Mouse (Mus musculus) forelimb bud, embryonic 11.5 days (tissue): ENCODE results near the gene Rph3a.
"Not testable (repeated sequence)": the region's sequence is repeated elsewhere in the genome, so short reads cannot be mapped to it uniquely, and the experiment has no call there.

ENCODE experiments used
- DNase-seq: peaks from one replicate; pipeline ENCODE4 v3.0.0-alpha.2; 2012; ENCODE audit warnings: low read depth, low spot score

The Rph3a gene

DNA sequence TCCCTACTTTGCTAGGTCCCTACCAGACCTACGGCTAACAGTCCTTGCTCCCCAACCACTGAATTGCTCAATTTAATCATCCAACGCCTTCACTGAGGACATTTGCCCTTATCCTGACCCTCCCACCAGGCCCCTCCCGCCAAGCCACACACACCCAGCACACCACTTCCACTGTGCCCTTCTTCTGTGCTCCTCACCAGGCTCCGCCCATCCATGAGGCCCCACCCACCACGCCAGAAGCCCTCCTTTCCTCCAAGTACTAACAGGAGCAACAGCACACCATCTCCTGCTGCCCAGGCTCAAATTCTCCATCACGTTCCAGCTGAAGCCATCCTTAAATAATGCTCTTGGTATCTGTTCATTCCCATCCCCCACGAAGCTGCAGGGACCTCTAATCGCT is 35.4 kb downstream of the Rph3a start:
- DNase-seq, result no peak

- DNase-seq, result no peak
Observed at GRCm38 (mm10) chr5:120972278-120972677, 37.6 kb downstream of the Rph3a start.

DNA sequence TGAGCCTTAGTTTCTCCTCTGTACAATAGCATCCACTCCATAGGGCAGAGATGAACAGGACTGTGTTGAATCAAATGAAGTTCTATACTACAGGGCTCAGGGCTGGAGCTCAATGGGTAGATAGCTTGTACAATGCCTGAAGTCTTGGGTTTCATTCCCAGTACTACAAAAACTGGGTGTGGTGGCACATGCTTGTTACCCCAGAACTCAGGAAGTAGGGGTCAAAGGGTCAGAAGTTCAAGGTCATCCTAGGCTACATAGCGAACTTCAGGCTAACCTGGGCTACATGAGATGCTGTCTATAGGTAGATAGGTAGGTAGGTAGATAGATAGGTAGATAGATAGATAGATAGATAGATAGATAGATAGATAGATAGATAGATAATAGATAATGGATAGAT is 38.6 kb downstream of the Rph3a start:
- no peak for DNase-seq

GRCm38 (mm10) chr5:120969703-120970102 is 40.2 kb downstream of the Rph3a start:
- DNase-seq, result no peak

- no peak for DNase-seq
Observed at GRCm38 (mm10) chr5:120968799-120969198, 41.1 kb downstream of the Rph3a start.

GRCm38 (mm10) chr5:120968134-120968532 is 41.8 kb downstream of the Rph3a start:
- no peak for DNase-seq

- DNase-seq, result no peak
Observed at GRCm38 (mm10) chr5:120967355-120968133, 42.3 kb downstream of the Rph3a start.

- DNase-seq, result no peak
Observed at GRCm38 (mm10) chr5:120966894-120967293, 43.0 kb downstream of the Rph3a start.

DNA sequence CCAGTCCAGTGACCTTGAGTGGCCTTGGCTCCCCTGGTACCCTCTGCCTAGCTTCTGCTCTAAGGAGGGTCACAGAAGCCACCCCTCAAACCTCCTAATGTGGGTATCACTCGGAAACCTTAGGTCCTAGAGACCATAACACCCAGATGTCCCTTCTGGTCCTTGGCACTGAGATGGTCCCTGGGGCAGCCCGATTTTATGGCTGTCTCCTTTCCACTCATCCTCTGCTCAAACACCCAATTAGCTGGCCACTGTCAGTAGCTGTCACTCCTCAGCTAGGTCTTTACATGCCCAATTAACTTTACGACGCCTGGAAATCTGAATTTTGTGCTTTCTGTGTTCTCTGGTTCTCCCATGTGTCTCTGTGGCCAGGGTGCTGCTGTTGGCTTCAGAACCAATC is 43.7 kb downstream of the Rph3a start:
- DNase-seq, result no peak

GRCm38 (mm10) chr5:120961004-120961403 is 48.9 kb downstream of the Rph3a start:
- peak; percentile 40 for DNase-seq

GRCm38 (mm10) chr5:120953974-120954373 is 55.9 kb downstream of the Rph3a start:
- DNase-seq, result peak; percentile 42

DNA sequence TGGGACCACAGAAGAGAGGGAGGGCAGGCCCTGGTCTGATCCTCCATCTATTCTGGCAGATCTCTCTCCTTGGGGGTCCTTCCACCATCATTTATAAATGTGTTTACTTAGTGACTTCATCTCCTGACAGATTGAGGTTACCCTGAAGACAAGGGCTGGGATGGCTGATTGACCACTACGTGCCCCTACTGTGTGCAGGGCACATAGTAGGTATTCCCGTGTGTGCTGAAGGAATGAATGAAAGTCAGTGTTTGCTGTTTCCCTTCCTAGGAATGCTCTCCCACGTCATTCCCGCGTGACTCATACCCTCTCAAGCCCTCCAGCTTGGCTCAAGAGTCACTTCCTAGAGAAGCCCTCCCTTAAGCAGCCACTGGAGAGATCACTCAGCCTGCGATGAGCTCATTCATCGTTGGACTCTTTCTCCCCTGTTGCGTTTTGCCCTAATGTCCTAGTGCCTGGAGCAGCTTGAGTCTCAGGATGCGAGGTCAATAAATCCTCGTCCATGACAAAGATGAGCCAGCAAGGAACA is 57.6 kb downstream of the Rph3a start:
- DNase-seq, result no peak

GRCm38 (mm10) chr5:120942076-120942475 is 67.8 kb downstream of the Rph3a start:
- no peak for DNase-seq

GRCm38 (mm10) chr5:120938586-120938985 is 71.3 kb downstream of the Rph3a start:
- DNase-seq, result no peak

- DNase-seq, result no peak
Observed at GRCm38 (mm10) chr5:120937841-120938240, 72.1 kb downstream of the Rph3a start.

DNA sequence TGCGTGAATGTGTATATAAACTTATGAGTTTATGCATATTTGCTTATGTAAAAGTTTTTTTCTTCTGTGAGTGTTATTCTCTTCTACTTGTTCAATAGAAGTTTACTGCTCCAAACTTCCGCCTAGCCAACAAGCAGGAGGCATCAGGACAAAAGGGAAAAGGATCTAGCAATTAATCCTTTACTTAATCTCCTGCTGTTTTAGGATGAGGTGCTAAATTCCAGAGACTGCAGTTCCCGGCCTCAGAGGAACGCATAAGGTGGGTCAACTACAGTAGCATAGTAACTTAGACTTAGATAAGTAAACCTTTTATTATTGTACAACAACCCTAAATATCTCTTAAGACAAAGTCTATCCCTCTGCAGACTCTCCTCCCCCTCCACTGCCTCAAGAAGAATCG is 75.9 kb downstream of the Rph3a start:
- no peak for DNase-seq

DNA sequence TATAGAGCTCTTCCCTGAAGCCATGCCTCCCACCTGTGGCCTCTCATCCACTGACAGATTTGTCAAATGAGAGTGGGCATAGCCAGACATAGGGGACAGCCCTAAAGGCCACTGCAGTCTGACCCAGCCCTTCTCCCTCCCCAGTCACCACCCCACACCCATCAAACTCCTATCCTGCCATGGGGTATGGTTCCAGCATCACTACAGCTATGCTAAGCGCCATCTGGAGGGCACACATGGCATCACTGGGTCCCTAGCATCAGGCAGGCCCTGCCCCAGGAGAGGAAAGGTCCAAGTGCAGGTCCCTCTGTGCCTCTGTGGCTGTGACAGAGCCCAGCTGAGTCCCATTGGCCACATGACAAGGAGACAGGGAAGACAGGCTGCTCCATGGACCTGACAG is 82.9 kb downstream of the Rph3a start:
- DNase-seq, result no peak

DNA sequence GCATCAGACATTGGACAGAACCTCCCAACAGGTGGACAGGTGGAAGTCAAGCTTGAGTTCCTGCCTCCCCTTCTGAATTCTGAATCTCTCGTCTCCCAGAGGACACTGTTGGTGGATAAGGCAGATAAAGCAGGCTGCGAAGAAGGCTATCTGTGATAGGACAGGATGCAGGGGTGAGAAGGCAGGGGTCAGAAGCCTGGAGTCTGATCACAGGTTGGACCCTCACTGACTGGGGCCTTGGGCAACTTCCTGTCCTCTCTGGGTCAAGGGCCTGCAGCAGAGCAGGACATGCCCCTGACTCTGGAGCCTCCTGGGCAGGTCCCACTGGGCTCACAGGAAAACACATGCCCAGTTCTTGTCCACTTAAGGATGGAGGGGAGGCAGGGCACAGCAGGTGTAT is 83.6 kb downstream of the Rph3a start:
- DNase-seq, result not testable (repeated sequence)

DNA sequence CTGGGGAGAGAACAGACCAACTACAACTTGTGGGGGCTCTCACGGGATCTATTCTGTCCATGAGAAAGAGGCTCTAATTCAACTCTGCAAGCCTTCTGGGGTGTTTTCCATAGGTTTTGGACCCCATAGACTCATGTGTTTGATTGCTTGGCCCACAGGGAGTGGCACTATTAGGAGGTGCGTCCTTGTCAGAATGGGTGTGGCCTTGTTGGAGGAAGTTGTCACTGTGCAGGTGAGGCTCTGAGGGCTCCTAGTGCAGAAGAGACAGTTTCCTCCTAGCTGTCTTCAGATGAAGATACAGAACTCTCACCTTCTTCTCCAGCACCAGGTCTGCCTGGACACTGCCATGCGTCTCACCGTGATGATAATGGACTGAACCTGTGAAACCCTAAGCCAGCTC is 85.4 kb downstream of the Rph3a start:
- DNase-seq, result not testable (repeated sequence)

DNA sequence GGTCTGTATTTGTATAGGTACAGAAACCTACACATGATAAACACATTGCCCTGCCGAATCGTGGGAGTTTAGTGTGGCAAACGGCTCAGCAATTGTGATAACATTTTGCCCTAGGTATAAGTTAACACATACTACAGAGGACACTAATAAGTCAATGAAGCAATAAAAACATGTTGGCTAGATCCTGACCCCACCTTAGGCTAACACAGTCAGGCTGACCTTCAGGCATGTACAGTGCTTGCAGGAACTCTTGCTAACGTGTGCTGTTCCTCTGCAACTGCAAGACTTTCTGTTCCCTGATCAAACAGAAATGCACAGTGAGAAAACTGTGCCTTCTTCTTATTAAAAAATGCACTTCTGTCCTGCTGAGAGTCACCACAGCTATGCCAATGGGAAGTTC is 85.9 kb downstream of the Rph3a start:
- no peak for DNase-seq

DNA sequence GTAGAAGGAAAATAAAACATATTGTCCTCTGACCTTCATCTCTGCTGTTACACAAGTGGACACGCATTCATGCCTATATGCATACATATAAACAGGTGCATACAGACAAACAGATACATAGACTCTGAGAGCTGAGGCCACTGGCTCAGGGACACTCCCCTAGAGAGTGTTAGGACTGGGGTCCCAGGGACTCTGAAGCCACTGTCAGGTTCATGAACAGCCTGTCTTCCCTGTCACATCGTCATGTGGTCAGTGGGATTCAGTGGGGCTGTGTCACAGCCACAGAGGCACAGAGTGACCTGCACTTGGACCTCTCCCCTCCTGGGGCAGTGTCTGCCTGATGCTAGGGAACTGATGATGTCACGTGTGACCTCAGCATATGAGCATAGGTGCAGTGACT is 89.6 kb downstream of the Rph3a start:
- no peak for DNase-seq

- not testable (repeated sequence) for DNase-seq
Observed at GRCm38 (mm10) chr5:120919156-120919935, 90.5 kb downstream of the Rph3a start.

DNA sequence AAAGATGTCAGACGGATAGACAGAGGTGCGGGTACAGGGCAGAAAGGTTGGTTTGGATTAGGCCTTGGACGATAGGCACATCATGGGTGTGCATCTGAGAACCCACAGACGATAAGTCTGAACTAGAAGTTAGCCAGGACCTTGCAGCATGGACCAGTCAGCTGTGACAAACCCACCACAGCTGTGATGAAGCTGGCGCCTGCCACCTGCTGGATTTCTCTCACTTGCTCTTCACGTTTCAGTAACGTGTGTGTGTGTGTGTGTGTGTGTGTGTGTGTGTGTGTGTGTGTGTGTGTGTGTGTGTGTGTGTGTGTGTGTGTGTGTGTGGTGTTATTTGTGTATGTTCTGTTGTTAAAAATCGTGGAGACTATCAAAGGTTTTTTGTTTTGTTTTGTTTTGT is 95.7 kb downstream of the Rph3a start, which contains the start of gene Oas1d:
TSS of gene Oas1d (plus strand) at position 333 of the 400 bp plus-strand sequence.
- not testable (repeated sequence) for DNase-seq
